Mouse (Mus musculus) erythroblast, adult 5-6 weeks (primary cell): Measurements from ENCODE around the gene Tln2. TPM values are rescaled to one million over a fixed set of nuclear protein-coding genes. Genes with fewer than 3 reads are reported as not detected.
"Not testable (repeated sequence)": the region's sequence is repeated elsewhere in the genome, so short reads cannot be mapped to it uniquely, and the experiment has no call there.

Experiments
- ATAC-seq: replicated peaks from 2 replicates; pipeline ENCODE4 v1.8.0; 2016; ENCODE audit warnings: moderate number of reproducible peaks, mild to moderate bottlenecking, moderate TSS enrichment, inconsistent platforms; ENCODE audit not compliant: poor library complexity, low FRiP score, severe bottlenecking
- total RNA-seq, 2 experiments: library from RNA; stranded (forward) in 1 of 2; stranded (reverse) in 1 of 2; fragments of 150-400 nt in 1 of 2; fragments of 200-764, 138-1000 nt in 1 of 2; gene quantifications; 2 replicates each; pipeline versions ENCODE4 v1.2.3 to v1.2.4; 2015 to 2017; ENCODE audit warnings: low replicate concordance in 2 of 2

The Tln2 gene
- total RNA-seq, 2 experiments from 2014 or later, result 0.51 TPM; not detected in 1

GRCm38 (mm10) chr9:67300346-67300745 is 259.2 kb downstream of the Tln2 start:
- no peak for ATAC-seq

DNA sequence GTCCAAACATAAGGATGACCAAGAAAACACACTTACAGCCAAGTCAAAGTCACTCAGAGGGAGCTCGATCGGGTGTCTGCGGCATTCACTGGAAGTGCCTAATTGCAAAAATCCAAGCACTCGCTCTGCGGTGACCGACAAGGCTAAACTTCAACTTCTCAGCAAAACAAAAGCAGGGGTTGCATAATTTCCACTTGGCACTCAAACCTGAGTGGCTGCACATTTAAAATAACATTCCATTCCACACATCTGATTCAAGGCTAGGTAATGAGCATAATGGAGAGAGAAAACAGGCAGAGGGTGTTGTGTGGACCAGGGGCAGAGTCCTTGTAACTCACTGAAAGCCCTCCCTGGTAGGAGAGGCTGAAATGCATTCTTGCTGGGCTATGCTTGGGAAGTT is 260.3 kb downstream of the Tln2 start:
- ATAC-seq, result no peak

DNA sequence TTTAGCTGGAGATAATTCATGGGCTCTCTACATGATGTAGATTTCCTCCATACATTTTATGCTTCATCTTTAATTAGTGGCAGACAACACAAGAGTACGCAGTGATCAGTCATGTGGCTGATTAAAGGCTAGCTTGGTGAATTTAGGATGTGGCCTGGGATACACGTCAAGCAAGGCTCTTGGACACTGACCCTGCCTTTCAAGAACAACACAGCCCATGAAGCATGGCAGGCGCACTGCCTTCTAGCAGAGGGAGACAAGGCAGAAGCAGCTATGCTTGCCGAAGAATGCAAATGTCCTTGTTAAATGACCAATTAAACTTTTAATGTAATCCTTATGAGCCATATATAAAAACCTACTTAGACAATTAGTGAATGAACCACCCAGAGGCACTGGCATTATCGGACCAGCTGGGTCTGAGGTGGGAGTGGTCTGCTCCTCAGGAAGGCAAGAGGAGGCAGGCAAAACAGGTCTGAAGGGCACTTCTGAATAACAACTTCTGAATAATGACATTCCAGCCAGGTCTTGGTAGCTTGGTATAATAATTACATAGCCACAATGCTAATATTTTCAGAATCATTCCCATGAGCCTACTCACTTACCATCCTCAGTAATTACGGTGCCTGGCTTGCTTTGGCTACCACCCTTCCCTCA is 262.1 kb downstream of the Tln2 start:
- no peak for ATAC-seq

DNA sequence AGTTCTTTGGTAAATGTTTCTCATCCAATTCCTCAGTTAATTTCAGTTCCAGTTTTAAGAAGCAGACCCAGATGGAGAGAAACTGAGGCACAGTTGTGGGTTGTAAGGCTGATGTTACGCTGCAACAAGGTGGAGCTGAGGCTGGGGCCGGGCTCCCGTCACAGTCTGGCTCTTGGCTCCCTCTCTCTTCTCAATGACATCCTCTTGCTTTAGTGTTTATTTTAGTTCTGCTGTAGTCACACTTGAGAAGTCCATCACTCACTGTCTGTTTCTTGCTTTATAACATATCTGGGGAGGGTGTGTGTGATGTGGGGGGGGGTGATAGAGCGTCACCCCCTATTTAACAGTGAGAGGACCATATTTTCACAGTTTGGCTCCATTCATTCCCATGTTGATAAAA is 272.0 kb downstream of the Tln2 start:
- no peak for ATAC-seq

- no peak for ATAC-seq
Measured at GRCm38 (mm10) chr9:67286801-67287200, 272.7 kb downstream of the Tln2 start.

- ATAC-seq, result no peak
Measured at GRCm38 (mm10) chr9:67285544-67285943, 274.0 kb downstream of the Tln2 start.

DNA sequence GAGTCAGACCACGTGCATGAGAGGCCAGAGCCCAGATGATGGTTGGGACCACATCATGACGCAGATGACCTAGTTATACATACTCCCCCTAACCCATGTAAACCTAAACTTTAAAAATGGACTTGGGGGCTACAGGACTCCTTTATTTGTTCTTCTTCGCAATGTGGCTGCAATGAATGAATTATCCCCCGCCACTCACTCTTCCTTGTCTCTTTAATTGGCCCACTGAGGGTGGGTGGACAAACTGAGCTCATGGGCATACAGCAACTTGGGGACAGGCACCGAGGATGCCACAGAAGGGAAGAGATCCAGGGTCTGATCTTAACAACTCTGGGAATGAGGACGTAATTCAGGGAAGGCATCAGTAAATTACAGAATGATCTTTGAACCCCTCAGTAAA is 277.7 kb downstream of the Tln2 start:
- ATAC-seq, result no peak

- ATAC-seq, result not testable (repeated sequence)
Measured at GRCm38 (mm10) chr9:67280311-67280710, 279.2 kb downstream of the Tln2 start.

DNA sequence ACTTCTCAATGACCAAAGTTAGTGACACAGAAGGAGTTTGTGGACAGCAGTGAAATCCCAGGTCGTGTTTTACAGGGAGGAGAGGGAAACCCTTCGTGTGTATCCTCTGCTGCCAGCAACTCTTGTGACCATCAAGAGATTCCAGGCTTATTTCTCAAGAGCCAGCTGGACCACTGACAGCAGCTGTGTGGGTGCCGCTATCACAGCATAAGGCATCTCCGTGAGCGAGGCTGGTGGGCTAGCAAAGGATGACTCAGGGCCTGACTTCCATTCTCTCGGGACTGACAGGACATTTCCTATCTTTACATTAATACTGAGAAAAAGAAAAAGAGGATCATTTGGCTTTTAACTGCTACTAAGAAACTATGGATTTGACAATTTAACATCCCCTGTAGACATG is 283.1 kb downstream of the Tln2 start:
- ATAC-seq, result no peak

GRCm38 (mm10) chr9:67274296-67274695 is 285.2 kb downstream of the Tln2 start:
- no peak for ATAC-seq

DNA sequence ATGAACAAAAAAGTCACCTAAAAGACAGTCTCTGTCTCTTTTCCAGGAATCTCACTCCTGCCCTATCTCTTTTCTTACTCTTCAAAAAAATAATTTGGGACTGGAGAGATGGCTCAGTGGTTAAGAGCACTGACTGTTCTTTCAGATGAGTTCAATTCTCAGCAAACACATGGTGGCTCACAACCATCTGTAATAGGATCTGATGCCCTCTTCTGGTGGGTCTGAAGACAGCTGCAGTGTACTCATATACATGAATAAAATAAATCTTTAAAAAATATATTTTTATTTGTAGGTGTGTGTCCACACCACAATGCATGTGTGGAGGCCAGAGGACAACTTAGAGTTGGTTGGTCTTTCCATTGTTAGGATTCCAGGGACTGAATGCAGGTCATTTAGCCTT is 286.1 kb downstream of the Tln2 start:
- no peak for ATAC-seq

GRCm38 (mm10) chr9:67270734-67271133 is 288.8 kb downstream of the Tln2 start:
- no peak for ATAC-seq

GRCm38 (mm10) chr9:67270061-67270595 is 289.4 kb downstream of the Tln2 start:
- no peak for ATAC-seq

GRCm38 (mm10) chr9:67267276-67267990 is 292.1 kb downstream of the Tln2 start:
- ATAC-seq, result no peak

- no peak for ATAC-seq
Measured at GRCm38 (mm10) chr9:67265513-67265912, 294.0 kb downstream of the Tln2 start.

DNA sequence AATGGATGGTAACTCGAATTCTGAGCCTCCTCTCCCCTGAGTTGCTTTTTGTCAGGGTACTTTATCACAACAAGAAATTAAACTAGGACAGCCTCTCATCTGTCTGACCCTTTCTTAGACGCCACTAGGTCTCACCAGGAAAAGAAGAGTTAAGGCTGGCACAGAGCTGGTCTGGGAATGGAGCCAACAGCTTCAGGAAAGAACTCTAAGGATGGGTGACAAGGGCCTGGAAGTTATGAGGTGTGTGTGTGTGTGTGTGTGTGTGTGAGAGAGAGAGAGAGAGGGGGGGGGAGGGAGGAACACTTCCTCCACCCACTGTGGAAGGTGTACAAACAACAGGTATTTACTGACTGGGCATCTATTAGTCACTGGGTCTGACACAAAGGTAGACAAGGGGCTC is 294.6 kb downstream of the Tln2 start:
- ATAC-seq, result no peak

DNA sequence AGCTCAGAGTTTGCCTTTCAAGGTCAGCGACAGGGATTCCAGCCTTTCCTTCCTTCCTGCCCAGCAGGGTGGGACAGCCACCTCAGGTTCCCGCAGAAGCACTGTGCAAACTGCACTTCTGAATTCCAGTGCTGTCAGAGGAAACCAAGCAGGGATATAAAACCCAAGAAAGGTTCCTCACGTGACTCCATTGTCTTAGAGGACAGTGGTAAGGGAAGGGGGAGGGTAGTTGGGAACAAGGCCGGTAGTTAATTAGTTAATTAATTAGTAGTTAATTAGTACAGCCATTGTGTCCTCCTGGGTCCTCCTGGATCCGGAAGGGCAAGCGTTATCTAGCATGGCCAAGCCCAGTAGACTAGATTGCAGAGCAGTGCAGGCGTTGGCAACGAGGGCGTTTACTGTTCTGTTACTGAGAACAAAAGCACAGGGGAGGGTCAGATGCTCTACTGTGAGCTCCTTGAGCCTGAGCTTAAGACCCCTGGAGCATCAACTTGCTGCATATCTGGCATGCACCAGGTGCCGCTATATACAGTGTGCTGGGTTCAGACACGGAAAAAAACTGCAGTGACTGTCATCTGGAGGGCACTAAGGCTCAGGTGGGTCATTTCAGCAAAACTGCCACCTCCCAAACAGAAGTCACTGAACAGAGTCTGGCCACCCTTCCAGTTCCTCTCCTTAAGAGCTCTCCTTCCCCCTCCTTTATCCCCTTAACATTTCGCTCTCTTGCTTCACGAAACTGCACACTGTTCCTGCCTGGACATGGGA is 298.5 kb downstream of the Tln2 start:
- no peak for ATAC-seq

GRCm38 (mm10) chr9:67250141-67250540 is 309.4 kb downstream of the Tln2 start:
- no peak for ATAC-seq

DNA sequence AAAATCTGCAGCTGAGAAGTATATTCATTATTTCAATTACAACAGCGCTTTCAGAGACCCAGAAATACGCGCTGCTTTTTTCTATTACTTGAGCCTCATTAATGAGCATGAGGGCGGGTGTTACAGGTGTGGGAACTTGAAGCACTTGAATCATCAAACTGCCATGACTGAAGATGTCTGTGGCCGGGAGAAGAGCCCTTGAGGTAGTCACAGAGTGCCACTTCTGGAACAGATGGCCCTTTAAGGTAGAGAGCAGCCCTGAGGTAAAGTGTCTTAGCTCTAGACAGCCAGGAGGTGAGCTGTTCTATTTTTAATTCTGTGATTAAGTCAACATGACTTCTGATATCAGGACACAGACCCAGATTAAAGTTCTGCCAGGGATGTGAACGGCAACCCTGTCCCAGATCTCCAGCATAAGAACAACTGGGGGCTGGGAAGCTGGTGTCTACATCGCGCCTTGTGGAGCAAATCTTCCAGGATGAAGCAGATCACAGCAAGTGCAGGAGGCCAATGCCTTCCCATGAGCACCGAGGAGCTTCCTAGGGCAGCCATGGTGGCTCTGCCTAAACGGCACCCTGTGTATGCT is 312.0 kb downstream of the Tln2 start:
- ATAC-seq, result no peak

- ATAC-seq, result no peak
Measured at GRCm38 (mm10) chr9:67245265-67245664, 314.2 kb downstream of the Tln2 start.
